Mouse (Mus musculus) hindbrain, embryonic 15.5 days (tissue): ENCODE data around the gene Six3. TPM values are rescaled to one million over a fixed set of nuclear protein-coding genes. Genes with fewer than 3 reads are reported as not detected.

ENCODE experiments used
- ATAC-seq: fragments of 200-750 bp; cut with Nextera tagmentation; 2 replicates; pipeline ENCODE4 v1.8.0; 2017; ENCODE audit warnings: low read depth, moderate number of reproducible peaks, moderate TSS enrichment; ENCODE audit not compliant: low FRiP score
- H3K27ac ChIP-seq: fragments of 300-500 bp; sonication (generic); replicated peaks from 2 replicates; pipeline ENCODE4 v1.5.1; 2015; ENCODE audit warnings: mild to moderate bottlenecking, inconsistent platforms
- H3K27me3 ChIP-seq: fragments of 300-500 bp; sonication (generic); 2 replicates; pipeline ENCODE4 v1.6.1; 2015; ENCODE audit warnings: control low read depth, inconsistent platforms
- H3K36me3 ChIP-seq: fragments of 300-500 bp; sonication (generic); 2 replicates; pipeline ENCODE4 v1.6.1; 2015; ENCODE audit warnings: control low read depth, inconsistent platforms
- H3K4me1 ChIP-seq: fragments of 300-500 bp; sonication (generic); replicated peaks from 2 replicates; pipeline ENCODE4 v1.6.1; 2015; ENCODE audit warnings: control low read depth, inconsistent platforms
- H3K4me2 ChIP-seq: fragments of 300-500 bp; sonication (generic); 2 replicates; pipeline ENCODE4 v1.6.1; 2015; ENCODE audit warnings: moderate library complexity, mild to moderate bottlenecking, inconsistent platforms
- H3K4me3 ChIP-seq: fragments of 300-500 bp; sonication (generic); 2 replicates; pipeline ENCODE4 v1.5.1; 2015; ENCODE audit warnings: mild to moderate bottlenecking, inconsistent platforms
- H3K9ac ChIP-seq: fragments of 300-500 bp; sonication (generic); 2 replicates; pipeline ENCODE4 v1.6.1; 2015; ENCODE audit warnings: inconsistent platforms
- H3K9me3 ChIP-seq: fragments of 300-500 bp; sonication (generic); 2 replicates; pipeline ENCODE4 v1.6.1; 2016; ENCODE audit warnings: control low read depth, inconsistent platforms
- WGBS: fragments of 180-500 bp; shearing (Covaris S2); methylation state at CpG from one replicate; pipeline ENCODE4 v1.1.7; 2015; 5-methylcytosine and 5-hydroxymethylcytosine counted together
- polyA plus RNA-seq: library from polyadenylated mRNA; unstranded; fragments of >200 nt; fragmentation: Nextera tagmentation; extraction: Ambion mirVana; gene quantifications from 2 replicates; pipeline ENCODE4 v1.2.1, GENCODE M21; 2015

The Six3 gene
- polyA plus RNA-seq, 1 experiment from 2014 or later, result 1.2 TPM

DNA sequence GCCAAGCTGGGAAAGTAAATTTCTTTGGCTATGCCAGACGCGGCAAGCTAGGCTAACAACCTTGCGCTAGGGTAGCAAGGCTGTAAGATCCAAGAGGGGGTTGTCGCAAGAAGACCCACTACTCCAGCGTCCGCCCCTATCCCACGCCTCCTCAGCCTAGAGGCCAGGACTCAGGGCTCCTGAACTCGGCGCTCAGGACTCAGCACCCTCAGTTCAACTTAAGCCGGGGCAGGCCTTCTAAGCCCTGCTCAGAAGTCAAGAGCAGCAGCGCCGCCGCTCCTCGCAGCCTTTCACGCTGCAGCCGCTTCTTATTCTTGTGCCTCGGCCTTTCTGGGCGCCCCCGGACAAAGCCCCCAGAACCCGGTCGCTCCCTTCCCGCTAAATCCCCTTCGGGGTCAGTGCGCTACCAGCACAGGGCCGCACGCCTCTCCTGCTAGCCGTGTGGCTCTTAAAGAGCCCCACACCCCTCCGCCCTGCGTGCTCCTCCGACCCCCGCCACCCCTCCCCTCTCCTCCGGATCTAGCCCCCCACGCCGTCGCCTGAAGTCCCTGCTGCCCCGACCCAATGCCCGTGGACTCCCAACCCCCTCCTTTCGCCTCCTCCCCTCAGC is 1.4 kb downstream of the Six3 start:
- Histone ChIP-seq H3K36me3 (no peaks in the 10 kb centered on the region), H3K9me3 (no peaks in the 10 kb centered on the region), H3K4me2 (no peak overlapping the region), H3K4me1 (peaks cover 9% of the 10 kb centered on the region), H3K27ac (no peak overlapping the region), H3K9ac (no peak overlapping the region), H3K4me3 (no peak overlapping the region), H3K27me3 (peaks cover 100% of the 10 kb centered on the region)
- under 1% methylated on average over 36 of the region's 38 CpGs for WGBS
- ATAC-seq, result no peak

DNA sequence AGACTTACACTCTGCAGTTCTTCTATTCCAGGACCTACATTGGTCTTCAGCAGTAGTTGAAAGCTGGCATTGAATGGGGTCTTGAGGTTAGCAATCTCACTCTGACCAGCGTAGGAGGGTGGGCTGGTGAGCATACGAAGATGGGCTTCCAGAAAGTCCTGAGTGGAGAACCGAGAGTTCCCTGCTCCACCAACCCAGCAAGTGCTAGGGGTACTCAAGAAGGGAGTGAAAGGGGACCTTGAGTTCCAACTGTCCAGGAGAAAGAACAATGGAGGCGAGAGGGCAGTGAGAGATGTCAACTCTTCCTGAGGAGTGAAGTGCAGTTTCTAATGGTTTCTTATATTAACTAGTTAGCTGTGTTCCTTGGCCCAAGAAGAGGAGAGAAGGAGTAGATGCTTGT is 2.2 kb downstream of the Six3 start:
- ATAC-seq, result no peak
- Histone ChIP-seq H3K36me3 (no peaks in the 10 kb centered on the region), H3K4me1 (peaks cover 10% of the 10 kb centered on the region), H3K27ac (no peak overlapping the region), H3K27me3 (peaks cover 100% of the 10 kb centered on the region), H3K4me3 (no peak overlapping the region), H3K4me2 (no peak overlapping the region), H3K9ac (no peak overlapping the region), H3K9me3 (no peaks in the 10 kb centered on the region)
- 0% methylated on average over 4 of the region's 4 CpGs for WGBS

DNA sequence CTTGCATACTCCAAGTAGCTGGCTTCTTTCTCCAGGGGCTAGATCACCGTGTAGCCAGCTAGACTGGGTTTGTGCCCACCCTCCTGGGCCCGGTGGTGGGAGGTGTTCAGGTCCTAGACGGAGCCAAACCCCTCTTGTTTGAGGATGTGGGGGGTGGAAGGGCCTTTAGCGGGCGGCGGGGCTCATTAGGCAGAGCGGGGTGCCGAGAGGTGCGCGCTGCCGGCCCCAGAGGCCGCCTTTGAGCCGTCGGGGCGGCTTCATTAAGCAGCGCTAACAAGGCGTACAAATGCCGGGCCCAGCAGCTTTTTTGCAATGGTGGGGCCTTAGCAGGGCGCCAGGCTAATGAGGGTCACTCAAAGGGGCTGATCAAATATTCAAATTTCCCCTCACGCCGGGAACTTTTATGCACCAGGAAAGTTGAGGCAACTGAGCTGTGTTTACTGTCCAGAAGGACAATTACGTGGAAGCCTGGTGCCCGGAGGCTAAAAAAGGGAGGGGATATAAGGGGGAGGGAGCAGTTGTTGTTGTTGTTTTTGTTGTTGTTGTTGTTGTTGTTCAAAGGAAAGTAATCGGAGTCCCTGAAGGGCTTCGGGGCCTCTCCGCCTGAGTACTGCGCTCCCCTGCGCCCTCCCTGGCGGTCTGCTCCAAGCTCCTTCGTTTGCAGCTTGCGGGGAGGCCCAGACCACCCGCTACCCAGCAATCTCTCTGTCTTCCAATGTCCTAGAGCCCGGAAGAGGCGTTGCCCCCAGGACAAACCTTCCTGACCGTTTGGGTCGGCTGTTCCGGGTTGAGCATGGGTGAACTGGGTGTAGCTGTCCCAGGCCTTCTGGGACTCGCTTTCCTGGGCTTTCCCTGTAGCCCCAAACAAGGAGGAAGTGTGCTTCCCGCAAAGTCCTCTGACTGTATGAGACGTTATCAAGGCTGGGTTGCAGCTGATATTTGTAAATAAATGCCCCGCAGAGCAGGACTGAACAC is 3.4 kb downstream of the Six3 start:
- Histone ChIP-seq H3K9me3 (no peaks in the 10 kb centered on the region), H3K4me1 (peaks cover 23% of the 10 kb centered on the region), H3K9ac (no peak overlapping the region), H3K36me3 (no peaks in the 10 kb centered on the region), H3K4me3 (no peak overlapping the region), H3K4me2 (no peak overlapping the region), H3K27ac (no peak overlapping the region), H3K27me3 (peaks cover 99% of the 10 kb centered on the region)
- ATAC-seq, result no peak
- WGBS, result under 1% methylated on average over 41 of the region's 41 CpGs

DNA sequence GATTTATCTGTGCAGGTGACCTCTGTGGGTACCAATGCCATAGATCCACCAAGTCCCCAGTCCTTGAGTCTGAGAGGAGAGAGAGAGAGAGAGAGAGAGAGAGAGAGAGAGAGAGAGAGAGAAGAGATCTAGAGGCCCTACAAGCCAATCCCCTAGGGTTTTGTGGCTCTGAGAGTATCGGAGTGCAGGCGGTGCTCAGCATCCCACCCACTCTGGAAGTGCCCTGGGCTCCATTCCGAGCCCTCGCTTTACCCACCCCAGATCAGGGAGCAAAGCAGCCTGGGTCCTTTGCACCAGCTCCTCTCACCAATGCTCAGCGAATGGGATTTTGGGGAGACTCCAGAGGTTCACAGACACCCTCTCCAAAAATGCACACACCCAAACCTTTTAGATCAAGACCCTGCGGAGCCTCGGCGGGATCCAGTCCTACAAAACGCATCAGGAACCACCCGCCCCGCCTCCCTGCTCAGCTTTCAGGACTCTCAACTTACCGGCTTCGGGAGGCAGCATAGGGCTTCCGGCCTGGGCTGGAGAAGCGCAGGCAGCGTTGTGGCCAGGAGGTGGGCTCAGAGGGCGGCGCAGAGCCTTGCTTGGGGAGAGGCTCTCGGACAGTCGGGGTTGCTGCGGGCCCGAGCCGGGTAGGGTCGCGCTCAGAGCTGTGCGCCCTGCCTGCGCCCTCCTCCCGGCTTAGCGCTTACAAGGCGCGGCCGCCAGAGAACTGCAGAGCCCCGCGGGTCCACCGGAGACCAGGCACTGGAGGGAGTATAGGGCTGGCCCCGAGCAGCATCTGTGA is 4.4 kb downstream of the Six3 start:
- Histone ChIP-seq H3K36me3 (no peaks in the 10 kb centered on the region), H3K27me3 (peaks cover 99% of the 10 kb centered on the region), H3K9ac (no peak overlapping the region), H3K4me3 (peak overlapping the region; percentile 18), H3K4me2 (peak overlapping the region; percentile 28), H3K9me3 (no peaks in the 10 kb centered on the region), H3K4me1 (peaks cover 24% of the 10 kb centered on the region), H3K27ac (no peak overlapping the region)
- ATAC-seq, result no peak
- WGBS, result under 1% methylated on average over 36 of the region's 36 CpGs

DNA sequence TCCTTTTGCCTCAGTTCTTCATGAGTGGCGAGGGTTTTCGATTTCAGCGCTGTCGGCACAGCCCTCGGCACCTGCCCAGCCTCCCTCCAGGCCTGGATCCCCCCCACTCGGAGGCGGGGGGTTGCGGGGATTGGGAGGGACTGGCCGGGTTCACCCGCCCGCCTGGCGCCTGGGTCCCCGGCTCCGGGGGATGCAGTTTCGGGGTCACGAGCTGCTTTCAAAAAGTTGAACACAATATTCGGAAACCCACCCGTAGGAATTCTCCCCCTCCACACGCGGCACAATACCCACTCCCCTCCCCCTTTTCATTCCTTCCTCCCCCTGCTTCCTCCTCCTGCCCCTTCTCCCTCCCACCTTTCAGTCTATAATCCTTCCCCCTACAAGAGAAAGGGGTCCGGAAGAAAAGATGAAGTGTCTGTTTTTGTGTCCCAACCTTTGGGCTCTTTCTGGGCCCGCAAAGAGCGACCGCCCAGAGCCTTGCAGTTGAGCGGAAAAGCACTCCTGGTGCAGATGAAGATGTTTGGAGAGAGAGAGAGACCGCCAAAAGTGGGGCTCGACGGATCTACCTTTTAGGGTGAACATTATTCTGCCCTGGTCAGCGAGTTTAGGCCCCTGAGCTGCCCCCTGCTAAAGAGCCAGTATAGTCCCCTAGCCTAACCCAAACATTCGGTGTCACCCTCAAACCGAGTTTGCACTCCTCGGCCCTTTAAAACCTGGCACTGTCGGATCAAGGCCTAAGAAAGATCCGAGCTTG is 5.1 kb downstream of the Six3 start:
- peak overlapping the region; percentile 18 for H3K4me3 ChIP-seq

DNA sequence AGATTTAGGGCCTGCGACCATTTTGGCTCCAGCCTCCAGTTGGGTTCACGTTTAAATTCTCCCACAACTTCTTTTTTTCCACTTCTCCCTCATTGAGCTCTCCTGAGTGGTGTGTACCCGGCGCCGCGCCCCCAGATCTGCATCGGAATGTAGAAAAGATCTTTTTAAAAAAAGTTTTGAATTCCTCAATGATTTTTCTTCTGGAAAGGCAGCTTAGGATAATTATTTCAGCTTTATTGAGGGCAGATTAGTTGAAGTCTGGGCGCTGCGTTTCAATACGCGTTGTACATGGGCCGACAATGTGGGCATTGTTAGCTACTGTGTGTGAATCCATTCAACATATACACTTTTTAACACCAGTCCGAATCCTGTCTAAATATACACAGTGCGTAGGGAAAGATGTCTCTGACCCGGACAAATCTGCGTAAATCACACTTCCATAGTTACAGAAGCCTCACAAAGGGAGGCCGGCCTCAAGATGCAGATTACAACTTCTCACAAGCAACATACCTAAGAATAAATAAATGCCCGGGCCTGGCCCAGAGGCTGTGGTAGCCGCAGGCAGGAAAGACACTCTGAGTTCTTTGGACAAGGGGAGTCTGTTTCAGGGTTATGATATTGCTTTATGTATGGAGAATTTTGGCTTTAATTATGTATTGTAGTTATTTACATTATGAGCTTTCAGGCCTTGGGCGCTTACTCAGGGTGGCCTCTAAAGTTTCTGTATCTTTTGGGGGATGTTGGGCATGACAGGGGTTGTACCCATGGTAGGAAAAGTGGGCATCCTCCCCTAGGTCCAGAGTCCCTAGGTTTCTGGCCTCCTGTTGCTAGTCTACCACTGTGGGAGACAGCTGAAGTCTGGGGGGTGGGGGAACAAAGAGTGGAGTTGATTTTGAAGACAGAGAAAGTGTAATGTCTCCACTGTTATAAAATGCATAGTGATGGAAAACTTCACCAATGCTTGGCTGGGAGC is 6.0 kb downstream of the Six3 start:
- Histone ChIP-seq H3K4me3 (no peak overlapping the region), H3K4me1 (peaks cover 24% of the 10 kb centered on the region), H3K9me3 (no peaks in the 10 kb centered on the region), H3K27me3 (peaks cover 89% of the 10 kb centered on the region), H3K27ac (no peak overlapping the region), H3K4me2 (no peak overlapping the region), H3K9ac (no peak overlapping the region), H3K36me3 (no peaks in the 10 kb centered on the region)
- 3% methylated on average over 20 of the region's 20 CpGs for WGBS
- ATAC-seq, result no peak

More for the DNA sequence above, 5.1 kb downstream of the Six3 start:
- Histone ChIP-seq H3K9ac (no peak overlapping the region), H3K9me3 (no peaks in the 10 kb centered on the region), H3K27me3 (peaks cover 95% of the 10 kb centered on the region), H3K4me1 (peaks cover 24% of the 10 kb centered on the region), H3K4me2 (peak overlapping the region; percentile 28), H3K27ac (no peak overlapping the region), H3K36me3 (no peaks in the 10 kb centered on the region)
- ATAC-seq, result no peak
- WGBS, result under 1% methylated on average over 34 of the region's 34 CpGs

DNA sequence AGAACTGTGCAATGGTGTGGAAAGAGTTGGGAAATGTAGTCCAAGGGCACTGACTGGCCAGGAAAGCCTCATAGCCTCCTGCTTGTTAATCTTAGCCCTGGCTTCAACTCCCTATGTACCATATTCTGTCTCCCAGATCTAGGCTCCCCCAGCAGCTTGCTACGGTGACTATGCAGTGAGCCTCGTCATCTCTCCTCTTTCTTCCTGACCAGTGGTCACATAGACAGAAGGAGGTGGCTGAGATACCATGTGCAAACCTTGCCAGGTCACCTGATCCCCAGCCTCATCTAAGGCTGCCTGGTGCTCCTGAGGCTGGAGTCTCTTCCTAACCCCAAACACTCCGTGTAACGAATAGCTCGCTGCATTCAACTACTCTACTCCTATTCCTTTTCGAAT is 6.7 kb downstream of the Six3 start:
- Histone ChIP-seq H3K4me1 (peaks cover 19% of the 10 kb centered on the region), H3K9ac (no peak overlapping the region), H3K4me2 (no peak overlapping the region), H3K9me3 (no peaks in the 10 kb centered on the region), H3K27ac (no peak overlapping the region), H3K36me3 (no peaks in the 10 kb centered on the region), H3K4me3 (no peak overlapping the region), H3K27me3 (peaks cover 86% of the 10 kb centered on the region)
- under 1% methylated on average over 6 of the region's 6 CpGs for whole genome bisulfite sequencing
- ATAC-seq, result no peak

DNA sequence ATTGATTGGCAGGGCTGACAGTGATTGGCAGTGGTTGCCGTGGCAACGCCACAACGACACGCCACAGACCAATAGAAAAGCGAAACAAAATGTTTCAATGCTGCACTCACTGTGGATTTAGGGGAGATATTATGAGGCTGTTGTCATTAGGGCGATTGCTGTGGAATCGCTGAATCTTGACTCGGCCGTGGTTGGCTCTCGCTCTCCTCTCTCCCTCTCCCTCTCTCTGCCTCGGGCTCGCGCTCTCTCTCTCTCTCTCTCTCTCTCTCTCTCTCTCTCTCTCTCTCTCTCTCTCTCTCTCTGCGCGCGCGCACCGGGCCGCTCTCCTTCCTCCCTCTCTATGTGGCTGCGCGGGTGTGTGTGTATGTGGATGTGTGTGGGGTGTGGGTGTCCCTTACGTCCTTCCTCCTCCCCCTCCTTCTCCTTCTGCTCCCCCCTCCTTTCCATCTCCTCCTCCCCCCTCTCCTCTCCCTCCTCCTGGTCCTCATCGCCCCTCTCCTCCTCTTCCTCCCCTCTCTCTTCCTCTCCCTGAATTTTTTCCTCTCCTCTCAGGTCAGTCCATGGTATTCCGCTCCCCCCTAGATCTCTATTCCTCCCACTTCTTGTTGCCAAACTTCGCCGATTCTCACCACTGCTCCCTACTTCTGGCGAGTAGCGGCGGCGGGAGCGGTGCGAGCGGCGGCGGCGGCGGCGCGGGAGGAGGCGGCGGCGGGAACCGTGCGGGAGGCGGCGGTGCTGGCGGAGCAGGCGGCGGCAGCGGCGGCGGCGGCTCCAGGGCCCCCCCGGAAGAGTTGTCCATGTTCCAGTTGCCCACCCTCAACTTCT is 7.5 kb downstream of the Six3 start:
- peak overlapping the region; percentile 34 for H3K4me2 ChIP-seq
- H3K9ac ChIP-seq, result no peak overlapping the region
- peaks cover 86% of the 10 kb centered on the region for H3K27me3 ChIP-seq
- H3K4me1 ChIP-seq, result peaks cover 19% of the 10 kb centered on the region
- peak overlapping the region; percentile 3; the same call in 1 of the 2 replicates for H3K4me3 ChIP-seq
- 0% methylated on average over 40 of the region's 54 CpGs for WGBS
- no peak overlapping the region for H3K27ac ChIP-seq
- H3K36me3 ChIP-seq, result no peaks in the 10 kb centered on the region
- ATAC-seq, result no peak
- H3K9me3 ChIP-seq, result no peaks in the 10 kb centered on the region

DNA sequence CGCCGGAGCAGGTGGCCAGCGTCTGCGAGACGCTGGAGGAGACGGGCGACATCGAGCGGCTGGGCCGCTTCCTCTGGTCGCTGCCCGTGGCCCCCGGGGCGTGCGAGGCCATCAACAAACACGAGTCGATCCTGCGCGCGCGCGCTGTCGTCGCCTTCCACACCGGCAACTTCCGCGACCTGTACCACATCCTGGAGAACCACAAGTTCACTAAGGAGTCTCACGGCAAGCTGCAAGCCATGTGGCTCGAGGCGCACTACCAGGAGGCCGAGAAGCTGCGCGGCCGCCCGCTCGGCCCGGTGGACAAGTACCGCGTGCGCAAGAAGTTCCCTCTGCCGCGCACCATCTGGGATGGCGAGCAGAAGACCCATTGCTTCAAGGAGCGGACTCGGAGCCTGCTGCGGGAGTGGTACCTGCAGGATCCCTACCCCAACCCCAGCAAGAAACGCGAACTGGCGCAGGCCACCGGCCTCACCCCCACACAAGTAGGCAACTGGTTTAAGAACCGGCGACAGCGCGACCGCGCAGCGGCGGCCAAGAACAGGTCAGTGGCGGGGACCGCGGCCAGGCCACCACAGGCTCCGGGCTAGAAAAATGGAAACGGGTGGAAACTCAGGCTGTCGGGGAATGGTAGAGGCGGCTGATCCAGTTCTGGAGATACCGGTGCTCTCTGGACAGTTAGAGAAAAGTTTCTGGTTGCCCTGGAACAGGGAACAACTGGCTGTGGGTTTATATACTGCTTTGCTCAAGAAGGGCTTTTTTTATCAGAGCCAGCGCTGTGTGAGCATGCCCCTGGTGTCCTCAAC is 8.3 kb downstream of the Six3 start:
- no peaks in the 10 kb centered on the region for H3K36me3 ChIP-seq
- ATAC-seq, result no peak
- peaks cover 19% of the 10 kb centered on the region for H3K4me1 ChIP-seq
- H3K4me2 ChIP-seq, result peak overlapping the region; percentile 34
- peaks cover 86% of the 10 kb centered on the region for H3K27me3 ChIP-seq
- under 1% methylated on average over 67 of the region's 67 CpGs for WGBS
- H3K9ac ChIP-seq, result no peak overlapping the region
- H3K4me3 ChIP-seq, result peak overlapping the region; percentile 3; the same call in 1 of the 2 replicates
- no peaks in the 10 kb centered on the region for H3K9me3 ChIP-seq
- no peak overlapping the region for H3K27ac ChIP-seq
